Mouse (Mus musculus) ovary, postnatal 10 days (tissue): Measurements from ENCODE around the gene Nipsnap2.
"Not testable (repeated sequence)": the region's sequence is repeated elsewhere in the genome, so short reads cannot be mapped to it uniquely, and the experiment has no call there.

Experiments used
- DNase-seq: peaks from one replicate; pipeline ENCODE4 v3.0.0; 2022; ENCODE audit warnings: low spot score

The Nipsnap2 gene

GRCm38 (mm10) chr5:129761865-129762540 lies 37.1 kb downstream of the Nipsnap2 start:
- no peak for DNase-seq

GRCm38 (mm10) chr5:129770443-129771355 lies 45.8 kb downstream of the Nipsnap2 start:
- no peak for DNase-seq

GRCm38 (mm10) chr5:129772433-129772832 lies 47.6 kb downstream of the Nipsnap2 start:
- DNase-seq: no peak

GRCm38 (mm10) chr5:129773330-129773729 lies 48.5 kb downstream of the Nipsnap2 start:
- not testable (repeated sequence) for DNase-seq

- no peak for DNase-seq
Measured at GRCm38 (mm10) chr5:129774661-129775060, 49.8 kb downstream of the Nipsnap2 start.

- DNase-seq: no peak
Measured at GRCm38 (mm10) chr5:129778348-129778995, 53.6 kb downstream of the Nipsnap2 start.

GRCm38 (mm10) chr5:129778996-129779716 lies 54.3 kb downstream of the Nipsnap2 start:
- peak; percentile 65 for DNase-seq

GRCm38 (mm10) chr5:129780131-129780530 lies 55.3 kb downstream of the Nipsnap2 start:
- no peak for DNase-seq

GRCm38 (mm10) chr5:129782211-129782610 lies 57.3 kb downstream of the Nipsnap2 start:
- DNase-seq: no peak

- no peak for DNase-seq
Measured at GRCm38 (mm10) chr5:129785235-129785870, 60.5 kb downstream of the Nipsnap2 start.

GRCm38 (mm10) chr5:129786161-129786560 lies 61.3 kb downstream of the Nipsnap2 start:
- DNase-seq: no peak

GRCm38 (mm10) chr5:129786818-129787790 lies 62.2 kb downstream of the Nipsnap2 start, which contains the start of gene Psph:
Gene Psph, minus strand, starts transcription at chr5:129787449.
- DNase-seq: peak; percentile 96

- DNase-seq: no peak
Measured at GRCm38 (mm10) chr5:129787818-129788593, 63.1 kb downstream of the Nipsnap2 start.

GRCm38 (mm10) chr5:129790591-129790990 lies 65.7 kb downstream of the Nipsnap2 start:
- DNase-seq: not testable (repeated sequence)
